Mouse (Mus musculus) kidney, embryonic 14.5 days (tissue): ENCODE results near the gene Mepe. TPM values are rescaled to one million over a fixed set of nuclear protein-coding genes. Genes with fewer than 3 reads are reported as not detected.

Experiments
- ATAC-seq: fragments of 200-750 bp; cut with Nextera tagmentation; 2 replicates; pipeline ENCODE4 v1.8.0; 2017; ENCODE audit warnings: moderate number of reproducible peaks, mild to moderate bottlenecking, moderate TSS enrichment, moderate library complexity; ENCODE audit not compliant: low FRiP score, low TSS enrichment
- H3K27ac ChIP-seq: fragments of 300-500 bp; sonication (generic); 2 replicates; pipeline ENCODE4 v1.5.1; 2014; ENCODE audit warnings: low read depth, mild to moderate bottlenecking, low read length, moderate library complexity, mixed read lengths
- H3K27me3 ChIP-seq: fragments of 300-500 bp; sonication (generic); 2 replicates; pipeline ENCODE4 v1.6.1; 2014; ENCODE audit warnings: mild to moderate bottlenecking, low read length; ENCODE audit not compliant: control insufficient read depth, insufficient read depth
- H3K36me3 ChIP-seq: fragments of 300-500 bp; sonication (generic); 2 replicates; pipeline ENCODE4 v1.6.1; 2014; ENCODE audit warnings: low read length, mixed read lengths; ENCODE audit not compliant: control insufficient read depth, insufficient read depth
- H3K4me1 ChIP-seq: fragments of 300-500 bp; sonication (generic); 2 replicates; pipeline ENCODE4 v1.6.1; 2014; ENCODE audit warnings: low read length, mixed read lengths; ENCODE audit not compliant: control insufficient read depth, insufficient read depth
- H3K4me2 ChIP-seq: fragments of 300-500 bp; sonication (generic); replicated peaks from 2 replicates; pipeline ENCODE4 v1.6.1; 2014; ENCODE audit warnings: low read depth, mild to moderate bottlenecking, low read length
- H3K4me3 ChIP-seq: fragments of 300-500 bp; sonication (generic); 2 replicates; pipeline ENCODE4 v1.5.1; 2014; ENCODE audit warnings: mild to moderate bottlenecking, low read length
- H3K9ac ChIP-seq: fragments of 300-500 bp; sonication (generic); 2 replicates; pipeline ENCODE4 v1.6.1; 2014; ENCODE audit warnings: low read depth, mild to moderate bottlenecking, low read length, moderate library complexity
- H3K9me3 ChIP-seq: fragments of 300-500 bp; sonication (generic); 2 replicates; pipeline ENCODE4 v1.6.1; 2016; ENCODE audit warnings: low read length; ENCODE audit not compliant: control insufficient read depth
- WGBS: fragments of 180-500 bp; shearing (Covaris S2); extraction: QIAGEN DNeasy Blood & Tissue Kit; methylation state at CpG from one replicate; pipeline ENCODE4 v1.1.7; 2014; 5-methylcytosine and 5-hydroxymethylcytosine counted together
- polyA plus RNA-seq: library from polyadenylated mRNA; unstranded; fragments of >200 nt; fragmentation: Nextera tagmentation; extraction: Ambion mirVana; gene quantifications from 2 replicates; pipeline ENCODE4 v1.2.1, GENCODE M21; 2014

Mepe gene
- polyA plus RNA-seq, 1 experiment from 2014 or later = not detected

GRCm38 (mm10) chr5:104340513-104340829 is 15.3 kb downstream of the Mepe start:
- WGBS = 84% methylated on average over 4 of the region's 4 CpGs
- Histone ChIP-seq H3K36me3 (no peaks in the 10 kb centered on the region), H3K4me3 (no peak overlapping the region), H3K27me3 (peaks cover 3% of the 10 kb centered on the region; the same call in 1 of the 2 replicates), H3K9me3 (no peaks in the 10 kb centered on the region), H3K4me2 (no peak overlapping the region), H3K27ac (no peak overlapping the region), H3K4me1 (no peaks in the 10 kb centered on the region), H3K9ac (no peak overlapping the region)
- ATAC-seq = no peak

- Histone ChIP-seq H3K27ac (no peak overlapping the region), H3K36me3 (no peaks in the 10 kb centered on the region), H3K27me3 (peaks cover 3% of the 10 kb centered on the region; the same call in 1 of the 2 replicates), H3K4me3 (no peak overlapping the region), H3K9ac (no peak overlapping the region), H3K9me3 (no peaks in the 10 kb centered on the region), H3K4me2 (no peak overlapping the region), H3K4me1 (no peaks in the 10 kb centered on the region)
- no peak for ATAC-seq
- 47% methylated on average over 6 of the region's 6 CpGs for WGBS
These were observed 17.8 kb downstream of the Mepe start for GRCm38 (mm10) chr5:104342881-104343280.

- Histone ChIP-seq H3K4me1 (no peaks in the 10 kb centered on the region), H3K36me3 (no peaks in the 10 kb centered on the region), H3K9ac (no peak overlapping the region), H3K27ac (no peak overlapping the region), H3K9me3 (no peaks in the 10 kb centered on the region), H3K27me3 (0 out of 2 replicates have a peak, but pooled peaks cover 1% of the 10 kb centered on the region), H3K4me2 (no peak overlapping the region), H3K4me3 (no peak overlapping the region)
- ATAC-seq = no peak
- 76% methylated on average over 9 of the region's 9 CpGs for WGBS
These were observed 19.6 kb downstream of the Mepe start for GRCm38 (mm10) chr5:104344526-104345240.

- Histone ChIP-seq H3K36me3 (no peaks in the 10 kb centered on the region), H3K27ac (no peak overlapping the region), H3K9ac (no peak overlapping the region), H3K4me3 (no peak overlapping the region), H3K4me1 (no peaks in the 10 kb centered on the region), H3K9me3 (no peaks in the 10 kb centered on the region), H3K4me2 (no peak overlapping the region), H3K27me3 (no peaks in the 10 kb centered on the region)
- no peak for ATAC-seq
- 81% methylated on average over 6 of the region's 6 CpGs for WGBS
These were observed 20.1 kb downstream of the Mepe start for GRCm38 (mm10) chr5:104345241-104345630.

- Histone ChIP-seq H3K4me1 (no peaks in the 10 kb centered on the region), H3K9me3 (no peaks in the 10 kb centered on the region)
- WGBS = 83% methylated on average over 1 of the region's 1 CpGs
These were observed 25.9 kb downstream of the Mepe start for GRCm38 (mm10) chr5:104351041-104351440.

GRCm38 (mm10) chr5:104351874-104352273 is 26.7 kb downstream of the Mepe start:
- Histone ChIP-seq H3K9me3 (no peaks in the 10 kb centered on the region), H3K4me3 (no peak overlapping the region), H3K4me1 (no peaks in the 10 kb centered on the region), H3K27ac (no peak overlapping the region), H3K36me3 (no peaks in the 10 kb centered on the region), H3K27me3 (no peaks in the 10 kb centered on the region), H3K4me2 (no peak overlapping the region), H3K9ac (no peak overlapping the region)
- no peak for ATAC-seq
- WGBS = 55% methylated on average over 5 of the region's 5 CpGs

More at GRCm38 (mm10) chr5:104351041-104351440, 25.9 kb downstream of the Mepe start:
- no peak overlapping the region for H3K27ac ChIP-seq
- ATAC-seq = no peak
- H3K36me3 ChIP-seq = no peaks in the 10 kb centered on the region
- no peak overlapping the region for H3K4me2 ChIP-seq
- no peaks in the 10 kb centered on the region for H3K27me3 ChIP-seq
- H3K4me3 ChIP-seq = no peak overlapping the region
- no peak overlapping the region for H3K9ac ChIP-seq

GRCm38 (mm10) chr5:104357575-104357974 is 32.4 kb downstream of the Mepe start:
- Histone ChIP-seq H3K36me3 (no peaks in the 10 kb centered on the region), H3K4me1 (0 out of 2 replicates have a peak, but pooled peaks cover 6% of the 10 kb centered on the region), H3K4me3 (no peak overlapping the region), H3K9ac (no peak overlapping the region), H3K27ac (no peak overlapping the region), H3K27me3 (no peaks in the 10 kb centered on the region), H3K4me2 (no peak overlapping the region), H3K9me3 (no peaks in the 10 kb centered on the region)
- WGBS = 55% methylated on average over 5 of the region's 5 CpGs
- no peak for ATAC-seq

- peak; percentile 35; the same call in 1 of the 2 replicates for ATAC-seq
- Histone ChIP-seq H3K9ac (no peak overlapping the region), H3K4me3 (no peak overlapping the region), H3K4me1 (0 out of 2 replicates have a peak, but pooled peaks cover 6% of the 10 kb centered on the region), H3K36me3 (no peaks in the 10 kb centered on the region), H3K4me2 (no peak overlapping the region), H3K27ac (no peak overlapping the region), H3K9me3 (no peaks in the 10 kb centered on the region), H3K27me3 (no peaks in the 10 kb centered on the region)
- WGBS = 9% methylated on average over 7 of the region's 7 CpGs
These were observed 33.5 kb downstream of the Mepe start for GRCm38 (mm10) chr5:104358592-104358991.

- H3K4me3 ChIP-seq = no peak overlapping the region
- H3K27ac ChIP-seq = no peak overlapping the region
- H3K9ac ChIP-seq = no peak overlapping the region
- 0 out of 2 replicates have a peak, but pooled peaks cover 6% of the 10 kb centered on the region for H3K4me1 ChIP-seq
- H3K4me2 ChIP-seq = no peak overlapping the region
- H3K27me3 ChIP-seq = no peaks in the 10 kb centered on the region
- no peaks in the 10 kb centered on the region for H3K36me3 ChIP-seq
- ATAC-seq = peak; percentile 62; the same call in 1 of the 2 replicates
- no peaks in the 10 kb centered on the region for H3K9me3 ChIP-seq
- 17% methylated on average over 6 of the region's 6 CpGs for WGBS
These were observed 34.1 kb downstream of the Mepe start for GRCm38 (mm10) chr5:104359257-104359656.
